Mouse (Mus musculus) yolk sac, embryonic 10.5 days (tissue): ENCODE measurements around the gene Ppp2r2c.

Source experiments
- DNase-seq: peaks from one replicate; pipeline ENCODE4 v3.0.0-alpha.2; 2017; ENCODE audit warnings: low spot score

Gene Ppp2r2c

GRCm38 (mm10) chr5:36898415-36899109, 30.2 kb downstream of the Ppp2r2c start:
- DNase-seq: no peak

- DNase-seq: no peak
Measured at GRCm38 (mm10) chr5:36899392-36899791, 31.1 kb downstream of the Ppp2r2c start.

GRCm38 (mm10) chr5:36900189-36900619, 31.9 kb downstream of the Ppp2r2c start:
- no peak for DNase-seq

GRCm38 (mm10) chr5:36902807-36903206, 34.5 kb downstream of the Ppp2r2c start:
- no peak for DNase-seq

- no peak for DNase-seq
Measured at GRCm38 (mm10) chr5:36904131-36904530, 35.8 kb downstream of the Ppp2r2c start.

GRCm38 (mm10) chr5:36904703-36905102, 36.4 kb downstream of the Ppp2r2c start:
- DNase-seq: no peak

- DNase-seq: no peak
Measured at GRCm38 (mm10) chr5:36905216-36905615, 36.9 kb downstream of the Ppp2r2c start.

GRCm38 (mm10) chr5:36907695-36908094, 39.4 kb downstream of the Ppp2r2c start:
- DNase-seq: no peak

- no peak for DNase-seq
Measured at GRCm38 (mm10) chr5:36909545-36909944, 41.2 kb downstream of the Ppp2r2c start.

GRCm38 (mm10) chr5:36910980-36911379, 42.7 kb downstream of the Ppp2r2c start:
- no peak for DNase-seq

- no peak for DNase-seq
Measured at GRCm38 (mm10) chr5:36911759-36912352, 43.5 kb downstream of the Ppp2r2c start.

GRCm38 (mm10) chr5:36912602-36913310, 44.4 kb downstream of the Ppp2r2c start:
- DNase-seq: no peak

GRCm38 (mm10) chr5:36915256-36915655, 46.9 kb downstream of the Ppp2r2c start:
- no peak for DNase-seq

- no peak for DNase-seq
Measured at GRCm38 (mm10) chr5:36916581-36916980, 48.3 kb downstream of the Ppp2r2c start.

- no peak for DNase-seq
Measured at GRCm38 (mm10) chr5:36917245-36917644, 48.9 kb downstream of the Ppp2r2c start.

GRCm38 (mm10) chr5:36918016-36918415, 49.7 kb downstream of the Ppp2r2c start:
- no peak for DNase-seq

- no peak for DNase-seq
Measured at GRCm38 (mm10) chr5:36920072-36920471, 51.8 kb downstream of the Ppp2r2c start.

- no peak for DNase-seq
Measured at GRCm38 (mm10) chr5:36921871-36922270, 53.6 kb downstream of the Ppp2r2c start.

GRCm38 (mm10) chr5:36922811-36923210, 54.5 kb downstream of the Ppp2r2c start:
- no peak for DNase-seq

- no peak for DNase-seq
Measured at GRCm38 (mm10) chr5:36923826-36924700, 55.8 kb downstream of the Ppp2r2c start.

- DNase-seq: no peak
Measured at GRCm38 (mm10) chr5:36928701-36929100, 60.4 kb downstream of the Ppp2r2c start.

GRCm38 (mm10) chr5:36929376-36929775, 61.1 kb downstream of the Ppp2r2c start:
- DNase-seq: no peak
